Mouse (Mus musculus): Measurements from ENCODE around the gene Pi4kb. TPM values are rescaled to one million over a fixed set of nuclear protein-coding genes. Genes with fewer than 3 reads are reported as not detected.

Gene Pi4kb
- polyA plus RNA-seq, 1 experiment from 2014 or later, result 22.5 TPM

DNA sequence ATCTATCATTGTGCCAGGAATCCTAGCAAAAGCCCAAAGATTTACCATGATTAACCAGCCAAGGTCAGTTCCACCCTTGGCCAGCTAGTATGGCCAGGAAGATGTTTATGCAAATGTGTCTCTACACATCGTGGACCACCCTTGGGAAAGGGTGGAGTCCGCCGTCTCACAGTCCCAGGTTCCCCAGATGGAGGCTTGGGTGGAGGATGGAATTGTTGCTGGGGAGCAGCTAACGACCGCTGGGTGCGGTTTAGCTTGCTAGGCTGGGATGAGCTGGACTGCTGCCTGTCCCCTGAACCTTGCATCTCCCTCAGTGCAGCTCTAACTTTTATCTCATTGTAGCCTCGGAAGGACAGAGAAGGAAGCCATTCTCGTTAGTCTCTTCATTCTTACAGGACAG, 14.7 kb upstream of the Pi4kb start:
- Histone ChIP-seq H3K4me3 (replicated peaks) (no peak overlapping the region), H3K4me2 (no peak overlapping the region), H3K36me3 (peaks cover 39% of the 10 kb centered on the region), H3K9ac (replicated peaks) (no peak overlapping the region), H3K4me1 (peaks cover 27% of the 10 kb centered on the region), H3K27ac (replicated peaks) (no peak overlapping the region), H3K27me3 (replicated peaks) (no peaks in the 10 kb centered on the region), H3K9me3 (replicated peaks) (no peaks in the 10 kb centered on the region)
- 47% methylated on average over 8 of the region's 8 CpGs for WGBS
- ATAC-seq (ENCODE audit: low FRiP score), result no peak

- 59% methylated on average over 5 of the region's 5 CpGs for WGBS
- ATAC-seq (ENCODE audit: low FRiP score), result no peak
Measured at GRCm38 (mm10) chr3:94960322-94960721, 14.2 kb upstream of the Pi4kb start.

DNA sequence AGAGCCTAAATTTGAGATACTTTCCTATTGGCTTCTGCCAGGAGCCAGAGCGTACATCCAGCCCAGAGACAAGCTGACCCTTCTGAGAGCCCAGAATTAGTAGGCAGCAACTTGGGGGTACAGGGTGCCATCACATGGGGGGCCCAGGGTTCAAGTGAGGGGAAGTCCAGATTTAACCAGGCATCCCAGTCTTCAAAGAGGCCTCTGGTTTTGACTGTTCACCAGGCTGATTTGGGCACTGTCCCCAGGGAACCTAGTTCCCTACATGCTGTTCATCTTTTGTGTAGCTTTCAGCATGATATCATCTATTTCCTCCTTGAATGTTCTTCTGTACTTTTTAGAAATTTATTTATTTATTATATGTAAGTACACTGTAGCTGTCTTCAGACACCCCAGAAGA, 9.5 kb upstream of the Pi4kb start:
- H3K9me3 ChIP-seq (replicated peaks), result no peaks in the 10 kb centered on the region
- H3K4me3 ChIP-seq (replicated peaks), result no peak overlapping the region
- no peak overlapping the region for H3K9ac ChIP-seq (replicated peaks)
- H3K27me3 ChIP-seq (replicated peaks), result no peaks in the 10 kb centered on the region
- H3K4me1 ChIP-seq, result peaks cover 4% of the 10 kb centered on the region; the same call in 1 of the 2 replicates
- H3K27ac ChIP-seq (replicated peaks), result no peak overlapping the region
- WGBS, result 100% methylated on average over 1 of the region's 1 CpGs
- no peak for ATAC-seq (ENCODE audit: low FRiP score)
- no peaks in the 10 kb centered on the region for H3K36me3 ChIP-seq
- H3K4me2 ChIP-seq, result no peak overlapping the region

More at GRCm38 (mm10) chr3:94960322-94960721, 14.2 kb upstream of the Pi4kb start:
- H3K4me1 ChIP-seq, result peaks cover 22% of the 10 kb centered on the region
- H3K27me3 ChIP-seq (replicated peaks), result no peaks in the 10 kb centered on the region
- no peak overlapping the region for H3K4me3 ChIP-seq (replicated peaks)
- H3K27ac ChIP-seq (replicated peaks), result no peak overlapping the region
- no peaks in the 10 kb centered on the region for H3K9me3 ChIP-seq (replicated peaks)
- no peak overlapping the region for H3K4me2 ChIP-seq
- H3K9ac ChIP-seq (replicated peaks), result no peak overlapping the region
- peaks cover 39% of the 10 kb centered on the region for H3K36me3 ChIP-seq

DNA sequence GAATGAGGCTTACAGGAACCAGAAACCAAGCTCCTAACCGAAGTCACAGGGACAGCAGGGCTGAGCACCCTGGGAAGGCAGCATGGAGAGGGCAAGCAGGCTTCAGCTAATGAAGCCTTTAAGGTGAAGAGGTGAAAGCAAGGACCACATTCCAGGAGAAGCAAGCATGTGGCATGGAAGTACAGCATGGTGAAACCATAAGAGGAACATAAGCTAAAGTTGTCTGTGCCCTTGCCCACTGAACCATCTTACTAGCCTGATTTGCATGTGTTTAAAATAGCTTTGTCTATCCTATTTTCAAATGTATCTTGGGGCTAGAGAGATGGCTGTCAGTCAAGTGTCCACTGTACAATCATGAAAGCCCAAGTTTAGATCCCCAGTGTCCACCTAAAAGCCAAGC, 8.7 kb upstream of the Pi4kb start:
- ATAC-seq (ENCODE audit: low FRiP score), result no peak
- WGBS, result 86% methylated on average over 1 of the region's 1 CpGs

DNA sequence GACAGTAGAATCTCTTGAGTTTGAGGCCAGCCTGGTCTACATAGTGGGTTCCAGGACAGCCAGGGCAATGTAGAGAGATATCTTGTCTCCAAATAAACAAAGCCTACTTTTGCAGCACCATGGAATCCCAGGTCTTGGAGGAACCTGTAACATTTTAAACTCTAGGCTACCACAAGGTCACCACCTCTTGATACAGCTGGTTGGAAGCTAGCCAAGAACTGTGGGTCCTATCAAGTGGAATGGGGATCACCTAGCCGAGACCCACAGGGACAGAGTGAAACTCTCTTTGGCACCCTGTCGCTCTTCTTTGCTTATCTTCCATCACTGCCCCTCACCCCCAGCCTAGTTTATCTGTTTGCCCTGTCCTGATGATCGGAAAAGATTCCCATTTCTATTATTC, 2.0 kb upstream of the Pi4kb start:
- 89% methylated on average over 3 of the region's 3 CpGs for WGBS
- no peak overlapping the region for H3K4me3 ChIP-seq (replicated peaks)

More for the DNA sequence above, 8.7 kb upstream of the Pi4kb start:
- Histone ChIP-seq H3K4me2 (no peak overlapping the region), H3K4me1 (no peaks in the 10 kb centered on the region), H3K9me3 (replicated peaks) (no peaks in the 10 kb centered on the region), H3K4me3 (replicated peaks) (no peak overlapping the region), H3K27me3 (replicated peaks) (no peaks in the 10 kb centered on the region), H3K27ac (replicated peaks) (no peak overlapping the region), H3K9ac (replicated peaks) (no peak overlapping the region), H3K36me3 (no peaks in the 10 kb centered on the region)

DNA sequence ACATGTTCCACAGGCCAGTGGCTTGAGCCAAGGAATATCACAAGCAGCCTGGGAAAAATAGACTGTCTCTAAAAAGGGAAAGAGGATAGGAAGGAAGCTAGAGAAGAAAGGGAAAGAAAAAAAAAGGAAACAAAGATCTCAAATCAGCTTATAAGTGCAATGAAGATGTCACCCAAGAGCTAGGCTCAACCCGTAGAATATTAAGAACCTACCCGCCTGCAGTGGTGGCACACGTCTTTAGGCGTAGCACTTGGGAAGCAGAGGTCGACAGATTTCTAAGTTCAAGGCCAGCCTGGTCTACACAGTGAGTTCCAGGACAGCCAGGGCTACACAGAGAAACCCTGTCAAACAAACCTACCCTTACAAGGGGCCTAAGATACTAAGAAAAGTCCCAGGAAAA, 911 bp upstream of the Pi4kb start:
- no peaks in the 10 kb centered on the region for H3K27me3 ChIP-seq (replicated peaks)
- WGBS, result 89% methylated on average over 5 of the region's 5 CpGs
- H3K9me3 ChIP-seq (replicated peaks), result no peaks in the 10 kb centered on the region
- H3K36me3 ChIP-seq, result no peaks in the 10 kb centered on the region; the same call in 1 of the 2 replicates
- H3K4me2 ChIP-seq, result peak overlapping the region; percentile 76
- no peak overlapping the region for H3K9ac ChIP-seq (replicated peaks)
- H3K4me3 ChIP-seq (replicated peaks), result no peak overlapping the region
- no peak for ATAC-seq (ENCODE audit: low FRiP score)
- H3K27ac ChIP-seq (replicated peaks), result no peak overlapping the region
- H3K4me1 ChIP-seq, result peaks cover 32% of the 10 kb centered on the region

More for the DNA sequence above, 2.0 kb upstream of the Pi4kb start:
- H3K36me3 ChIP-seq, result no peaks in the 10 kb centered on the region; the same call in 1 of the 2 replicates
- no peak overlapping the region for H3K4me2 ChIP-seq
- H3K27ac ChIP-seq (replicated peaks), result no peak overlapping the region
- H3K27me3 ChIP-seq (replicated peaks), result no peaks in the 10 kb centered on the region
- H3K9ac ChIP-seq (replicated peaks), result no peak overlapping the region
- H3K4me1 ChIP-seq, result peaks cover 29% of the 10 kb centered on the region
- H3K9me3 ChIP-seq (replicated peaks), result no peaks in the 10 kb centered on the region
- no peak for ATAC-seq (ENCODE audit: low FRiP score)

- H3K4me2 ChIP-seq, result peak overlapping the region; percentile 76
- peaks cover 32% of the 10 kb centered on the region for H3K4me1 ChIP-seq
- no peaks in the 10 kb centered on the region for H3K27me3 ChIP-seq (replicated peaks)
- H3K27ac ChIP-seq (replicated peaks), result no peak overlapping the region; the same call in 1 of the 2 replicates
- 18% methylated on average over 9 of the region's 9 CpGs for WGBS
- H3K9ac ChIP-seq (replicated peaks), result peak overlapping the region; percentile 99
- peak overlapping the region; percentile 95 for H3K4me3 ChIP-seq (replicated peaks)
- no peaks in the 10 kb centered on the region; the same call in 1 of the 2 replicates for H3K36me3 ChIP-seq
- no peaks in the 10 kb centered on the region for H3K9me3 ChIP-seq (replicated peaks)
- peak; percentile 37 for ATAC-seq (ENCODE audit: low FRiP score)
Measured at GRCm38 (mm10) chr3:94974026-94974527, 454 bp upstream of the Pi4kb start.

- H3K4me3 ChIP-seq (replicated peaks), result no peak overlapping the region
- H3K27ac ChIP-seq (replicated peaks), result no peak overlapping the region
- no peak overlapping the region for H3K4me2 ChIP-seq
- H3K9ac ChIP-seq (replicated peaks), result no peak overlapping the region
- 96% methylated on average over 11 of the region's 11 CpGs for WGBS
- H3K27me3 ChIP-seq (replicated peaks), result no peaks in the 10 kb centered on the region
- peaks cover 23% of the 10 kb centered on the region for H3K4me1 ChIP-seq
- ATAC-seq (ENCODE audit: low FRiP score), result no peak
- peaks cover 32% of the 10 kb centered on the region for H3K36me3 ChIP-seq
- no peaks in the 10 kb centered on the region for H3K9me3 ChIP-seq (replicated peaks)
Measured at GRCm38 (mm10) chr3:94984312-94984711, 9.8 kb downstream of the Pi4kb start.

DNA sequence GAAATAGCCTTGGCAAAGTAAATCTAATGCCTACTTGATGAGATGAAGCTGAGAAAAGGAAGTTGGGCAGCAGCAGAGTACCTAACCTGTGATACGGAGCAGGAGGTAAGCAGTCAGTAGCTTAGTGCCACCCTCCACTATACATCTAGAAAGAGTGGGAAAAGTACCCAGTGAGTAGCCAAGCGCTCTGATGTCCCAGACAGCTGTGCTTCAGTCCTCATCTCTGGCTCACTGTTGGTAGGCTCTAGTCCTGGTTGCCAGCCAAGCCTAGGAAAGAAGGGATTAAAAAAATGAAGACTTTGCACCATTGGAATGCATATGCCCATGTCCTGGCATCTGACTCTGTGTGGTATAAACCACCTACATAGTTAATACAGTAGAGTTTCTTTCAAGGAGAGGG, 11.0 kb downstream of the Pi4kb start:
- no peak overlapping the region for H3K27ac ChIP-seq (replicated peaks)
- H3K9me3 ChIP-seq (replicated peaks), result no peaks in the 10 kb centered on the region
- peaks cover 27% of the 10 kb centered on the region for H3K4me1 ChIP-seq
- no peak overlapping the region for H3K9ac ChIP-seq (replicated peaks)
- ATAC-seq (ENCODE audit: low FRiP score), result no peak
- no peaks in the 10 kb centered on the region for H3K27me3 ChIP-seq (replicated peaks)
- peaks cover 35% of the 10 kb centered on the region for H3K36me3 ChIP-seq
- no peak overlapping the region for H3K4me3 ChIP-seq (replicated peaks)
- WGBS, result 92% methylated on average over 2 of the region's 2 CpGs
- H3K4me2 ChIP-seq, result no peak overlapping the region

DNA sequence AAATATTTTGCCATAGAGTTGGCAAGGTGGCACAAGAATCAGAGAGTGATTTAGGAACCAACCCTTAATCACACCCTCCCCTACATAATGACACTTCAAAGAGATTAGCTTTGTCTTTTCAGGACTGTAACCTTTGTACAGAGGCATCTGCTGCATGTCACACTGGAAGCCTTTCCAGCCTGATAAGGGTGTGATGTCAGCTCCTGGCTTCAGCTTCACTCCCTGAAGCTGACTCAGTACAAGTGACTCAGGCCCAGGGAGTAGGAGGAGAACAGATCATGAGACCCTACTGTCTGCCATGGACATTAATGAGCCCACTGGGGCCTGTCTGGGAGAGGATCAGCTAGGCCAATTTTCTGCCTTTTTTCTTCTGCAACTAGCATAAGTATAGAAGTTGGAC, 13.0 kb downstream of the Pi4kb start:
- Histone ChIP-seq H3K36me3 (peaks cover 35% of the 10 kb centered on the region), H3K9ac (replicated peaks) (no peak overlapping the region), H3K9me3 (replicated peaks) (no peaks in the 10 kb centered on the region), H3K27me3 (replicated peaks) (no peaks in the 10 kb centered on the region), H3K27ac (replicated peaks) (no peak overlapping the region), H3K4me1 (peaks cover 27% of the 10 kb centered on the region), H3K4me2 (no peak overlapping the region), H3K4me3 (replicated peaks) (no peak overlapping the region)
- no peak for ATAC-seq (ENCODE audit: low FRiP score)

- Histone ChIP-seq H3K27ac (replicated peaks) (0 out of 2 replicates have a peak overlapping the region, but pooled peaks have one; percentile 25), H3K27me3 (replicated peaks) (no peaks in the 10 kb centered on the region), H3K4me1 (peaks cover 27% of the 10 kb centered on the region), H3K4me3 (replicated peaks) (no peak overlapping the region), H3K36me3 (peaks cover 43% of the 10 kb centered on the region), H3K9me3 (replicated peaks) (no peaks in the 10 kb centered on the region), H3K9ac (replicated peaks) (no peak overlapping the region), H3K4me2 (no peak overlapping the region)
- WGBS, result 59% methylated on average over 9 of the region's 9 CpGs
- ATAC-seq (ENCODE audit: low FRiP score), result no peak
Measured at GRCm38 (mm10) chr3:94989159-94989761, 14.7 kb downstream of the Pi4kb start.

- no peak for ATAC-seq (ENCODE audit: low FRiP score)
- H3K27me3 ChIP-seq (replicated peaks), result no peaks in the 10 kb centered on the region
- H3K9me3 ChIP-seq (replicated peaks), result no peaks in the 10 kb centered on the region
- 44% methylated on average over 2 of the region's 2 CpGs for WGBS
- H3K36me3 ChIP-seq, result peaks cover 88% of the 10 kb centered on the region
- H3K4me2 ChIP-seq, result no peak overlapping the region
- no peak overlapping the region for H3K27ac ChIP-seq (replicated peaks)
- H3K4me1 ChIP-seq, result no peaks in the 10 kb centered on the region
- no peak overlapping the region for H3K4me3 ChIP-seq (replicated peaks)
- H3K9ac ChIP-seq (replicated peaks), result no peak overlapping the region
Measured at GRCm38 (mm10) chr3:94996946-94997345, 22.4 kb downstream of the Pi4kb start.

All from neural tube, embryonic 15.5 days (tissue).